Mouse (Mus musculus): ENCODE data around the gene Ncan. TPM values are rescaled to one million over a fixed set of nuclear protein-coding genes. Genes with fewer than 3 reads are reported as not detected.

The Ncan gene
- not detected for polyA plus RNA-seq (2017; shearing (Covaris generic))

DNA sequence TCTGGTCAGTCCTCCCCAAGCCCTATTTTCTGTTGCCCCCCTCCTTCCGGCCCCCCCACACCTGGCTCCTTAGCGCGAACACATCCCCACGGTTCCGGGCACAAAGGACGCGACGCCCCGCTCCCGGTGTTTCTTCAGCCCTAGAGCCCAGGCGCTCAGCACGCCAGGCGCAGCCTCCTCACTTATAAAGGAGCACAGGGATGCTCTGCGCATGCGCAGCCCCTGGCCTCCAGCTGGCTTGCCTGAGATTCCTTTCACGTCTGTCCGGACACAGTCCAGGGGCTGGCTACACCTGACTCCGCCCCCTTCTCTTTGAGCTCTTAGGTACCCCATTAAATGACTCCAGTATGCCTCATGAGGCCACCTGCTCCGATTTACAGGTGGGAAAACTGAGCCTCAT lies at the start of gene Ncan:
TSS of gene Ncan (minus strand) at position 207 of the 400 bp plus-strand sequence.
- ATAC-seq = no peak

DNA sequence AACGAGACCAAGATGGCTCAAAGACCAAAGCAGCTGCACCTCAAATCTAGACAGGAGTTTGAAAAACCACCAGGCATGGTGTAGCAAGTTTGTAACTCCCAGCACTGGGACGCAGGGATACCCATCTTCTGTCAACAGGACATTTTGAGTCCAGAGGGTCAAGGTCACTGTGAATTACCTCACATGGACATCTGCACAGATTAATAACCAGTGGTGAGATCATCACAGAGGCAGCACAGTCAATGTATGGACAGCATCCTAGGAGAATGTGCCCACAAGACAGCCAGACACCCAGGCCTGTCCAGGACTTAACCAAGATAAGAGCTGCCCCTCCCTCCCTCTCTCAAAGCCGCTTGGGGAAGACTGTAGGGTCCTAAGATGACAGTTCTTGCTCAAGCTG lies 49.4 kb upstream of the Ncan start:
- ATAC-seq = no peak

DNA sequence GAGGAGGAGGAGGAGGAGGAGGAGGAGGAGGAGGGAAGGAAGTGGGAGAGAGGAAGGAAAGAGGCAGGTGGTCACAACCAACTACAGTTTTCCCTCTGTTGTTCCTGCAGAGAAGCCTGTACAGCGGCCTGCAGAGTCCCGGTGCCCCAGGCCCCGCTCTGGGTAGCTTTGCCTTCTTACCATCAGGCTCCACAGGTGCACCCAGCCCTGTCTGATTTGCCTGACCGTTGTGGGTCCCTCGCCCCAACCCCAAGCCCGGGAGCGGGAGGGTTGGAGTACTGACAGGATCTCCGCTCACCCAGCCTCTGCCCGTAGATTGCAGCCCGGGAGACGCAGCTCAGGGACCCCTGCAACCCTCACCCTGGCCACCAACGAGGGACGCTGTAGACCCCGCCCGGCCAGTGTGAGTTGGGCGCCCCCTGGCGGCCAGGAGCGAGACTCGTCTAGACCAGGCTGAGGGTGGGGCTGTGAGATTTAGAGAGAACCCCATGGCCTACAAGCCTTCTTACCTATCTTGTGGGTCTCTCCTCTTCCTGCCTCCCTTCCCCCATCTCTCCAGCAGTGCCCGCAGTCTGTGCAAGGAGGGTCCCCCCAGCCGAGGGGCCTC lies 45.9 kb upstream of the Ncan start:
- ATAC-seq = peak; percentile 89

DNA sequence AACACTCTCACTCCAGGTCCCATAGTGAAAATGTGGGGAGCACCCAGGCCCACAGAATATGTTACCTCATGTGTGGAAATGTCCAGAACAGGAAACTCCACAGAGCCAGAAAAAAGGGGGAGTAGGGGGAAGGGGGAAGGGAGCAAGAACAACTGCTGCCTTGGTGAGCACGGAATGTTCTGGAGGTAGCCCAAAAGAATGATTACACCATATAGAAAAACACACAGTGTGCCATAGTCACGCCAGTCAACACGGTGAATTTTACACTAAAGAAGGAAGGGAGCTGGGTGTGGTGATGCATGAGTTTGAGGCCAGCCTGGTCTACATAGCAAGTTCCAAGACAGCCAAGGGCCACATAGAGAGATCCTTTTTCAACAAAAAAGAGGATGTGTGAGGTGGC lies 42.6 kb upstream of the Ncan start:
- no peak for ATAC-seq

DNA sequence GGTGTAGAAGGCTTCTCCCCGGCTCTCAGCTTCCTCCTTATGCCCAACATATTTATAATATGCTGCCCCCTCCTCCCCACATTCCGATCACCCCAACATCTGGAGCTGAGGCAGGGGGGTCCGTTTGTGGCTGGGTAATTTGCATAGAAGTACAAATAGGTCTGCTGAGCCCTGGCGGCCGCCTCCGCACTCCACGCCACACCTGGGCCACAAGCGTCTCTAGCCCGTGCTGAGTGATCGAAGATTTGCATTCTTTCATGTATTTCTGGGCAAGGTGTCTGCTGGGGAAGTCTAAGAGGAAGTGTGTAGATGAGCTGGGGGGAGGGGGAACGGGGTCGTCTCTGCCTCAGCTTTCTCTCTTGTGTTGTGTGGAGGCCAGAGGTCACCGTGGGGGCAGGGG lies 39.3 kb upstream of the Ncan start:
- ATAC-seq = peak; percentile 58

DNA sequence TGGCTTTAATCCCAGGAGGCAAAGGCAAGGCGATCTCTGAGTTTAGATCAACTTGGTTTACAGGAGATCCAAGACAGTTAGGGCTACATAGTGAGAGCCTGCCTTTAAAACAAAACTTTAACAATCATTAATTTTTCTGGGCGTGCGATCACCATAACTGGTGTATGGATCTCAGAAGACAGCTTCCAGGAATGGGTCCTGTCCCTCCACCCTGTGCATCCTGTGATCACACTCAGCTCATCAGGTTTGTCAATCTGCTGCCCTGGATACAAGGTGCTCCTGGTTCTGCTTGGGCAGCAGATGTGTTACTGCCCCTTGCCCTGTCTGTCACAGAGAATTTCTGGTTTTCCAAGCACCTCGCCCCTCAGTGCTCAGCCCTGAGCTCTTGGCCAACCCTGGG lies 38.5 kb upstream of the Ncan start:
- ATAC-seq = no peak

DNA sequence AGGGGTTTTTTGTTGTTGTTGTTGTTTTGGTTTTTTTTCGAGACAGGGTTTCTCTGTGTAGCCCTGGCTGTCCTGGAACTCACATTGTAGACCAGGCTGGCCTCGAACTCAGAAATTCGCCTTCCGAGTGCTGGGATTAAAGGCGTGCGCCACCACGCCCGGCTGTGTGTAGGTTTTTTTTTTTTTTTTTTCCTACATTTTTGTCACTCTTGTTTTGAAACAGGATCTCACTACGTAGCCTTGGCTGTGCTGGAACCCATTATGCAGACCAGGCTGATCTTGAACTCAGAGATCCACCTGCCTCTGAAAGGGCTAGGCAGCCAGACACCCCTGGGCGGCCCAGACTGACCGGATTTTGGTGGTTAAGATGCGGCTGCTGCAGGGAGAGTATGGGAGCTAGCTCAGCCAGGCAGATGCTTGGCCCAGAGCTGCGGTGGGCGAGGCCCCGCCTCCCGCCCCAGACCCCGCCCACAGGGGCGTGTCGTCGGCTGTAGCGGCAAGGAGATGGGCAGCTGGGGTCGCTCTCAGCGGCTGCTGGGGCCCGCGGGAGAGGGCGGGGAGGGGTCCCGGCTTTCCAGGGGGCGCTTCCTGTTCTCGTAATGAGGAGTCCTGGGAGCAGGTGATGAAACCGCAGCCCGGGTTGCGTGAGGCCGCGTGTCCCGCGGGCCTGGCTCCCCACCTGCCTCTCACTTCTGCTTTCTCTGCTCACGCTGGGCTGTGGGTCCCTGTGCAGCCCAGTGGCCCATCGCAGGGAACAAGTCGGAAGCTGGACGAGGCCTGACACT lies 37.6 kb upstream of the Ncan start:
- ATAC-seq = peak; percentile 76

DNA sequence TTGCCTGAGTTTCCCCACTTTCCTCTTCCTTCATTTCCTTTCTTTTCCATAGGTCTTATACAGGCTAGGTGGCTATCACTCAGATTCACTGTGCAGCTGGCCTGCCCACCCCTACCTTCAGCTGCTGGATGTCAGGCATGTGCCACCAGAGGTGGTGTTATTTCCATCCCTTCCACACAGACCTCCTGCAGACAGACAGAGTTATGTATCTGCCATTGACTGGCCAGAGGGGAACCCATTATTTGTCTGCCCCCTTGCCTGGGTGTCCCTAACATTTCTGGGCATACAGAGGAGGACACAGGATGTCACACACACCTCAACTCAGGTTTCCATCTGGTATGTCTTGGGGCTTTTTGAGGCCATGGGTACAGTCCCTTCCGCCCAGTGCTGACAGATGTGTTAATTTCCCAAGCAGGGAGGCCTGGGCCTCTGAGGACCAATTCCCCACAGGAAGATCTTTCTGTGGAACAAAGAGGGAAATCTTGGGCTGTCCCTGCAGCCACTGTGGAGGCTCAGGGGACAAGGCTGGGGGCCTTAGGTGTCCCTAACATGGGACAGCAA lies 36.6 kb upstream of the Ncan start:
- no peak for ATAC-seq

DNA sequence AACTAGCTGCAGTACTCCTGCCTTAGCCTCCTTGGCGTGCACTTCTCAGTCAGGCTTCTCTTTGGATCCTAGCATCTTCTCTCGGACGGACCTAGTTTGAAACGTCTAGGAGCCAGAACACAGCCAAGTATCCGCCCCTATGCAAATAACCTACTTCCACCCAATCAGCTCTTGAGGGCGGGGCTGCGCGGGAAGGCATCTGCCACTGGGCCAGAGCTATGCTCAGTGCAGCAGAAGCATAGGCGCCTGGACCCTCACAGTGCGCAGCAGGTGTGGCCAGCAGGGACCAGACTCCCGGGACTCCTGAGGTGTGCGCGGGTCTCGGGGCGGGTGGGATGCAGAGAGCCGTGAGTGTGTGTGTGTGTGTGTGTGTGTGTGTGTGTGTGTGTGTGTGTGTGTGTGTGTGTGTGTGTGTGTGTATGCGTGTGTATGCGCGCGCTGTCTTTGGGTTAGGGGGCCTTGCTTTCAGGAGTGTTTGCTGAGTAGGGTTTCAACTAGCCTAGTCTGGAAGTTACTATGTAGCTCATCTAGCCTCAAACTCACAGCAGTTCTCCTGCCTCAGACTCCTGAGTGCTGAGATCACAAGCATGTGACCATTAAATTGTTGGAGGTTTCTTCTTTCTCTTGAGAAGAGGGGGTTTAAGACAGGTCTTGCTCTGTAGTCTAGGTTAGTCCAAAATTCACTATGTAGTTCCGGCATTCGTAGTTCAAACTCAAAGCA lies 32.0 kb upstream of the Ncan start:
- ATAC-seq = peak; percentile 94

DNA sequence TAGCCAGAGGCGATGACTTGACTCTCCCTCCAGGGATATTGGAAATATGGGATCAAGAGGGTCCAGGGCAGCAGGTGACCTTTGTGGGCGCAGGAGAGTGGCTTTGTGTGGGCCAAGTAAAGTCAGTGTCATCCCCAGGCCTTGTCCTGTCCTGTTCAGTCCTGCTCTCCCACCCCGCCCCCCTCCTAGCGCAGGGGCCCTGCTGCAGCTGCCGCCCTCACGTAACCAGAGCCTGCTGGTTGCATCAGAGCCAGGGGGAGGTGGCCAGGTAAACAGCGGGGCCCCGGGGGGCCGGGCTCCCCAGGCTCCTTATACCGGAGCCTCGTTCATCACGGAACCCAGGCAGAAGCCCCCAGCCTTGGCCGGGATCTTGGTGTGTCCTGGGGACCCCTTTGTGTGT lies 29.5 kb upstream of the Ncan start:
- ATAC-seq = no peak

DNA sequence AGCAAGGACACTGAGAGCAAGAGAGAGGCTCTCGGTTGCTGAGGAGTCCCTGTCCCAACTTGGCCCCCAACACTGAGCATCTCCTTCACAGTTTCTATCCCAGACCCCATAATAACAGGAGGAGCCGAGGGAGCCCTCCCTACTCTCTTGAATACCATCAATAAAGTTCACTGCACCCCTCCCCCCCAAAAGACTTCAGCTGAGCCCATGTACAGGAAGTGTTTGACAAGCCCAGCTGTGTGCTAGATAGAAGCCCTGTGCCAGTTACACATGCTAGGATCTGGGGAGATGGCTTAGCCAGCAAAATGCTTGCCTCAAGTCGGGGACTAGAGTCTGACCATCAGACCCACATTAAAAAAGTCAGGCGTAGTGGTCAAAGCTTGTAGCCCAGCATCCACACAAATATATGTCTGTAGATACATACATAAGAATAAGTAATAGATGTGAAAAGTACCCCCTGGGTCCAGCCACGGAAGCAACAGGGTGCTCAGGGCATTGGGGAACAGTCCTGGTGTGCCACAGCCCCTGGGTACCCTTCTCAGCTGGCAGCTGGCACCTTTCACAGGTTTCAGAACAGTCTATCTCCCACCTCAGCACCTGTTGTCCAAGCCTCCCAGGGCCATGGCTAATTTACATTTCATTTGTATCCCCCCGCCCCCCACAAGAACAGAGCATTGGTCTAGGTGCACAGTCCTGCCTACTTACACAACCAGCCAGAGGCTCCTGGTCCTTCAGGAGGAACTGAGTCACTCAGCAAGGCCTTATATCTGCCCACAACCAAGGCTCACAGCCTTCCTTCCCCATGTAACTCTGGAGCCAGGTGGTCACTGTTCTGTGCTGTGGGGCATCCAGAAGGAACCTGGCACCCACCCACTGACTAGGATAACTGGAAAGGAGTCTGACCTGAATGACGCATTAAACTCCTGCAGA lies 27.3 kb upstream of the Ncan start:
- no peak for ATAC-seq

DNA sequence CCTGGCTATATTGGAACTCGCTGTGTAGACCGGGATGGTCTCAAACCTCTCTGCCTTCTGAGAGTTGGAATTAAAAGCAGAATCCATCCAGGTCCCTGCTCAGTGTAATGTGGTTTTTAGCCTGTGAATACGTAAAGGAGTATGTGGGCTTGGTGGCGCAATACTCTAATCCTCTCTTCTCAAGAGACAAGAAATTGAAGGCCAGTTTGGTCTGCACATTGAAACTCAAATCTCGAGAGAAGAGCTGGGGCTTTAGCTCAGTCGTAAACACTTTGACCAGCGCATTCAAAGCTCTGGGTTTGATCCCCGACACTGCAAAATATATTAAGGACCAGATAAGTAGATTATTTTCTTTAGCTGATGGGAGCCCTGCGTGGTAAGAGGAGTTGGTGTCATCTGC lies 19.3 kb upstream of the Ncan start:
- ATAC-seq = no peak

DNA sequence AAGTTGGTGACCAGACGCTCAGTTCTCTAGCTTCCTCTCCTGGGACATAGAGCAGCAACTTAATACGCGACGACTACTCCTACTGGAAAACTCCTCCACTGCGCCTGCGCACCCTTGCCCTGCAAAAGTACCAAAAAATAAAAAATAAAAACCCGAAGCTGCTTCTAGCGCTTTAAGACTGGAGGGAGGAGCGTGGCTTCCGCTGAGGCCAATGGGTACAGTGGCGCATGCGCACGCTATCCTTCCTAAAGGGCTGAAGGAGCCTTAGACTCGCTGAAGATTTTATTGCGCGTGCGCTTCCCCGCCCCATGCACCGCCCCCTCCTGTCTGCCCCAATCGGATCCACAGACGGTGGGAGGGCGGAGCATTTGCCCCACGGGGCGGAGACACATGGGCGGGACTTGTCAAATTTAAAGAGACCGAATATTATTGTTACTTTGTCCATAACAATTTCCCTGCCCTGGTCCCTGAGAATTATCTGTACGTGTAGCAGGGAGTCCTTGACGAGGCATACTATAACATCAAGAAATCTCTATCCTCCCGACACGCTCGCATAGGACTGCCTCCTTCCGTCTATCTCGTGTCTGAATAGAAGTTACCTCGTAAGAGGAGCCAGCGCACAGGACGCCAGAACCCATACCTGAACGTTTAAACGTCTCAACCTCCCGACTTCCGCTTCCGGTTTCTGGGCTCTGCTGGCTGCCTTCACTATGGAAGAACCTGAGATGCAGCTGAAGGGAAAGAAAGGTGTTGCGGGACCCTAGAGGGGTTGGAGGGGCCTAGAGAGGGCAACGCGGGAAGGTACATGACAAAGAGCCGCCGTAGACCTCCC lies 18.6 kb upstream of the Ncan start, which contains the start of the genes Rfxank, Borcs8 and Mef2b:
TSS of gene Rfxank (minus strand) at position 129 of the 832 bp plus-strand sequence.
TSS of gene Borcs8 (plus strand) at position 474 of the 832 bp plus-strand sequence.
TSS of gene Mef2b (plus strand) at position 686 of the 832 bp plus-strand sequence.
- ATAC-seq = peak; percentile 89

DNA sequence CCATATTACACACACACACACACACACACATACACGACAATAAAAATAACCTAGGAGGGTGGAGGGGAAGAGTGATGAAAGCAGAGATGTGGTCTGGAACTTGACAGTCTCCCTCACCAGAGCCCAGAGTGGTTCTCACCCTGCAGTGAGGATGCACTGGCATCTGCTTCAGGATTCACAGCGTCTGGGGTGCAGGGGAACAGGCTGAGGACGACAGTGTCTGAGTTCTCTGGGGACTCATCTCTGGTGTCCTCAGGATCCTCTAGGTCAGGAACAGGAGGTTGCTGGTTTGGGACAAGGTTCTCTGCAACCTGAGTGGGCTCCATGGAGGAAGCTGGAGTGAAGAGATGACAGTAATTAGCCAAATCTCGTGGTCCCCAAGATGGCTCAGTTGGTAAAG lies 17.2 kb upstream of the Ncan start:
- no peak for ATAC-seq

DNA sequence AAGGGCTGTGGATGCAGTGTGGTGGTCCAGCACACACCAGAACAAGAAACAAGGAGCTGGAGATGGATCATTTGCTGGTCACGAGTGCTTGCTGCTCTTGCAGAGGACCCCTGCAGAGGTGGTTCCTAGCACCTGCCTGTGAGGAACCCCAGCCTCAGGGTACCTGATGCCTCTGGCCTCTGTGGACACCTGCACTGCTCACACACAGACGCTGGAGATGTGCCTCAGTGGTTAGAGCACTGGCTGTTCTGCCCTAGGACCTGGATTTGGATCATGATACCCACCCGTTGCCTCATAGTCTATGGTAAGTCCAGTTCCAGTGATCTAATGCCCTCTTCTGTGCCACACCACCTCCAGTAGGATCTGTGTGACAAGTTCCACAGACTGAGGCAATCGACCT lies 15.9 kb upstream of the Ncan start:
- no peak for ATAC-seq

DNA sequence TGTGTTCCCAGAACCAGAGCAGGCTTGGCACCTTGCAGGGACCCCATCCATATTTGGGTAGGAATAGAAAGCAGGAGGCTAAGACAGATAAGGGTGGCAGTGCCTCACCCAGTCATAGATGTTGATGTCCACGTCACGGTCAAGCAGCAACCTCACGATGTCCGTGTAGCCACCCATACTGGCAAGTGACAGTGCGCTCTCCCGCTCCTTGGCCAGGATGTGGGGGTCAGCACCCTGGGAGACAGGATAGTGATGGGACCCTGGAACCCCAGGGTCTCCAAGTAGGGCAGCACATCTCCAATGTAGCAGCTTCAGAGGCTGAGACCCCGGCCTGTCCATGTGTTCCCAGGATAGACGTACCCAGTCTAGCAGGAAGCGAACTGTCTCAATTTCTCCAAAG lies 14.3 kb upstream of the Ncan start:
- no peak for ATAC-seq

DNA sequence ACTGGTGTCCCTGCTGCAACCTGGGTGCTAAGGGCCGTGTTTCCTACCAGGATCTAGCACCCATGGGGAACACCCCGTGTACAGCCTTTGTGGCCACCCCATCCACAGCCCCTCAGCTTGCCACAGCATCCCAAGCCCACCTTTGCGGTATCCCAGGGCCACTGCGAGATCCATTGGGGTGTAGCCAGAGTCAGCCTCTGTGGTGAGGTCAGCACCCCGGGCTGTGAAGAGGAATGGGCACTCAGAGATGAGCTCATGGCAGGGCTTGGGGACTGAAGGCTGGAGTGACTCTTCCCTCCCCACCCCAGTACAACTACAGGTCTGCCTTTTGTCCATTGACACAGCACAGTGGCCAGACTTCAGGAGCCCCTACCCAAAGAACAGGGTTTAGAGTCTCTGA lies 13.4 kb upstream of the Ncan start:
- ATAC-seq = no peak

DNA sequence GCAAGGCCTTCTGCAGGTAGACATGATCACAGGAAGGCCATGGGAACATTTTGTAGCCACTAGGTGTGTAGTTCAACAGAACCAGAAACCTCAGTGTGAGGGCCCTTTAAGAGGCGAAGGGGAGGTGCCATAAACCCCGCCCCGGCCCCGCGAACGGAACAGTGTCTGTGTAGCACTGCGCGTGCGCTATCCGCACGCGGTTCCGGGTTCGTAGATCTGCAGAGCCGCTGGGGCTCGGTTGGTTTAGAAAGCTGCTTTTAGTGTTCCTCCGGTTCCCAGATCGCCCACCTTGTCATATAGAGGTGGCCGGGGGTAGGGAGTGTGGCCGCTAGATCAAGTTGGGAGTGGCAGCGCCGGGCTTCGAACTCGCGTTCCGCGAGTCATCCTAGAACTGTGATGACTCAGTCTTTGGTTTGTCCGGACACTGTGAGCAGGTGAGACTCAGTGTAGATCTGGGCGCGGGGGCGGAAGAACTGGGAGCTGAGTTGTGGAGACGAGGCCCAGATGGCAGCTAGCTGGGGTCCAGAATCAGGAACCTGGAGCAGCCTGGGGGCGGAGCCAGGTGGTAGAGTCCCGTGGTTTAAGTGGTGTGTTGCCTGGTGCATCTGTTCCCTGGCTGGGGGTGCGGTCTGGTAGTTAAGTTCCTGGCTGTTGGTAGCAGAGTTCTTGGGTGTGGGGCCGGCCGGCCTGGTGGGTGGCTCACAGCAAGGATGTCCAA lies 10.7 kb upstream of the Ncan start, which contains the start of gene Nr2c2ap:
TSS of gene Nr2c2ap (plus strand) at position 168 of the 718 bp plus-strand sequence.
- peak; percentile 98 for ATAC-seq

DNA sequence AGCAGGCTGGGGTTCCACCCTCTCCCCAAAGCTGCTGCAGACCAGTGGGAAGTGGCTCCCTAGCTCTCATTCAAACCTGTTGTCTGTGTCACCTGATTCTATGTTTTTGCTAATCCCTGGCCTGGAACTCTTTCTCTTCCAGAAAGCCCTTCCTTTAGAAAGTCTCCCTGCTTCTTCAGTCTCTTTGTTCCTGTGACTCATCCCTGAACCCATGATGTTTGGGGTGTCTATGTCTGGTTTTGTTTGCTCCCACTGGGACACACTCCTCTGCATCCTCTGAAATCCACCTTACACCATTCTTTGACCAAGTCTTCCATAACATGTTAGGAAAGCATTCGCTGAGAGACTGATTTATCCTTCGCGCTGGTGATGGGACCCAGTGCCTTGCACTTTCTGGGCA lies 9.4 kb upstream of the Ncan start:
- no peak for ATAC-seq

DNA sequence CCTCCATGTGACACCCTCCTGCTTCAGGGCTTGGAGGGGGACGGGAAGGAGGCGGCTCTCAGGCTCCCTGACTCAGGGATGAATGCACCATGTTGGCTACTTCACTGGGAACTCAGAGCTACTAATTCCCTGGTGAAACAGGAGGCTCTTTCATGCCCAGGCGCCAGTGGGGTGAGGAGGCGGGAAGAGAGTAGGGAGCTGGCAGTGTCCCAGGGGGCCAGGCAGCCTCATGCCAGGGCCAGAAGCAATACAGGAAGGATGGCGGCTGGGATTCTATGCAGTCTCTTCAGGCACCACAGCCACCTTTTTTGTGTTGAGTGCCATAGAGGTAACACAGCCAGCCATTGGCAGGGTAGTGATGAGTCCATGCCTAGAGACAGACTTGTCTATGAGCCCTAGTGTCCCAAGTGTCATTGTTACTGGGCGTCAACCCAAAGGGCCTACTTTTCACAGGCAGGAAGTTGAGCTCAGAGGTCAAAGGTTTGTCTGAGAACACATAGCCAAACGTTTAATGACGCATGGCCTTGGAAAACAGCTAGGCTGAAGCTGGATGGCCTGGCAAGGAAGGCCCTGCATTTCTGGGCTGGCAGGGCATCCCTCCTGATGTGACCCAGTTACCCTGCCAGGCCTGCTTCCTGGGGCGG lies 8.8 kb upstream of the Ncan start:
- no peak for ATAC-seq
